Mouse (Mus musculus) thymus, adult 2 months (tissue): Measurements from ENCODE around the gene Igfbp5. TPM values are rescaled to one million over a fixed set of nuclear protein-coding genes. Genes with fewer than 3 reads are reported as not detected.

Experiments
- DNase-seq: peaks from one replicate; pipeline ENCODE4 v3.0.0; 2021
- H3K27ac ChIP-seq: fragments of 200-500 bp; 2 replicates; pipeline ENCODE4 v1.5.1; 2012; ENCODE audit warnings: low read length, control low read depth; ENCODE audit not compliant: control insufficient read depth, insufficient read depth
- H3K27me3 ChIP-seq: fragments of 200-500 bp; 2 replicates; pipeline ENCODE4 v1.6.1; 2012; ENCODE audit warnings: mild to moderate bottlenecking, low read length, moderate library complexity, mixed read lengths; ENCODE audit not compliant: control insufficient read depth, insufficient read depth
- H3K36me3 ChIP-seq: fragments of 200-500 bp; 2 replicates; pipeline ENCODE4 v1.6.1; 2012; ENCODE audit warnings: mild to moderate bottlenecking, low read length, moderate library complexity; ENCODE audit not compliant: control insufficient read depth, insufficient read depth
- H3K4me1 ChIP-seq: fragments of 200-500 bp; replicated peaks from 2 replicates; pipeline ENCODE4 v1.6.1; 2012; ENCODE audit warnings: low read length; ENCODE audit not compliant: control insufficient read depth, insufficient read depth
- H3K4me3 ChIP-seq: fragments of 200-500 bp; 2 replicates; pipeline ENCODE4 v1.5.1; 2012; ENCODE audit warnings: mild to moderate bottlenecking, low read length, control low read depth, moderate library complexity; ENCODE audit not compliant: control insufficient read depth, insufficient read depth
- CTCF ChIP-seq: fragments of 200-500 bp; IDR thresholded peaks from 2 replicates; pipeline ENCODE4 v1.5.1; 2012; ENCODE audit warnings: mild to moderate bottlenecking, control low read depth, low read length, moderate library complexity, borderline replicate concordance; ENCODE audit not compliant: control insufficient read depth, poor library complexity, insufficient read depth; ENCODE audit errors: extremely low read depth
- POLR2A ChIP-seq: fragments of 200-500 bp; IDR thresholded peaks from 2 replicates; pipeline ENCODE4 v1.6.1; 2012; ENCODE audit warnings: mild to moderate bottlenecking, low read length, control low read depth, moderate library complexity; ENCODE audit not compliant: control insufficient read depth, poor library complexity, insufficient read depth; ENCODE audit errors: extremely low read depth
- WGBS: fragments of 180-500 bp; shearing (Covaris S2); methylation state at CpG from one replicate; pipeline ENCODE4 v1.1.7; 2018; 5-methylcytosine and 5-hydroxymethylcytosine counted together
- polyA plus RNA-seq: library from polyadenylated mRNA; depleted of rRNA; stranded (reverse); fragments of >200 nt; gene quantifications from 2 replicates; pipeline ENCODE4 v1.2.3, GENCODE M21; 2012

Gene Igfbp5
- polyA plus RNA-seq, 1 experiment = 58.3 TPM

- Histone ChIP-seq H3K36me3 (no peaks in the 10 kb centered on the region), H3K27ac (no peak overlapping the region), H3K27me3 (no peaks in the 10 kb centered on the region), H3K4me3 (no peak overlapping the region), H3K4me1 (no peaks in the 10 kb centered on the region)
- TF ChIP-seq POLR2A (no peak), CTCF (no peak)
- DNase-seq = no peak
- WGBS = 92% methylated on average over 4 of the region's 4 CpGs
Measured at GRCm38 (mm10) chr1:72847849-72848380, 26.8 kb downstream of the Igfbp5 start.

GRCm38 (mm10) chr1:72844675-72845074 lies 30.0 kb downstream of the Igfbp5 start:
- Histone ChIP-seq H3K27ac (no peak overlapping the region), H3K4me1 (no peaks in the 10 kb centered on the region), H3K36me3 (no peaks in the 10 kb centered on the region), H3K4me3 (no peak overlapping the region), H3K27me3 (no peaks in the 10 kb centered on the region)
- DNase-seq = no peak
- 90% methylated on average over 6 of the region's 6 CpGs for WGBS
- TF ChIP-seq POLR2A (no peak), CTCF (no peak)

DNA sequence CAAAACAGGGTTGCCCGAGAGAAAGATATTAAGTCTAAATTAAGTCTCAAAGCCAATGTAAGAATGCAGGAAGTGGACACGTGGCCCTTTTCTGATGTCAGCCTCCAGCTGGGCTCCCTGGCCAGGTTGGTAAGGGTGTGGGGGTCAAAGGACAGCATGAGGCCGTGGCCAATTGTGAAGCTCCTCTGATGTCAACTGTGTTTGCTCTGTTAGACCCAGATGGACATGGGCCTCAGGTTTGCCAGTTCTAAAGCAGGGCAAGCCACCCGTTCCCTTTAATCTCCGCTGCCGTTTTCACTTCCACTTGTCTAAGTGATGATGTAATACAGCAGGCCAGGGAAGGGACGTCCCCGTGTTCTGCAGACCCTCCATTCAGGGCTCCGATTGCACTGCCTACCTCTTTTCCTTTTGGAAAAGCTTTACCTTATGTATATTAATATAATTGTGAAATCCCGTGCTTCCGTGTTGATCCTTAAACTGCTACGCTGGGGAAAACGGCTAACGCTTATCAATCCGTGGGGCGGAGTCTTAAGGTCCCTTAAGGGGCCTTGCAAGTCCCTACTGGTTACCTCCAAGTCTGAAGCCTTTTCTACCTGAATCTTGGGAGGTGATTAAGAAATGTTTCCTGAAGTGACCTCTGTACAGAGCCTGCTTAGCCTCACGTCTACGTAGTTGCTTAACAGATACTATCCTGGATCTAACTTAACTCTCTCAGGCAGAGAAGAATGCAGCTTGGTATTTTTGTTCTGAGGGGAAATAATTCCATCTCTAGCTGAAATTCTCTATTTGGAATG lies 31.8 kb downstream of the Igfbp5 start:
- no peak for TF ChIP-seq CTCF
- TF ChIP-seq POLR2A = no peak
- WGBS = 91% methylated on average over 18 of the region's 18 CpGs
- no peak for DNase-seq

DNA sequence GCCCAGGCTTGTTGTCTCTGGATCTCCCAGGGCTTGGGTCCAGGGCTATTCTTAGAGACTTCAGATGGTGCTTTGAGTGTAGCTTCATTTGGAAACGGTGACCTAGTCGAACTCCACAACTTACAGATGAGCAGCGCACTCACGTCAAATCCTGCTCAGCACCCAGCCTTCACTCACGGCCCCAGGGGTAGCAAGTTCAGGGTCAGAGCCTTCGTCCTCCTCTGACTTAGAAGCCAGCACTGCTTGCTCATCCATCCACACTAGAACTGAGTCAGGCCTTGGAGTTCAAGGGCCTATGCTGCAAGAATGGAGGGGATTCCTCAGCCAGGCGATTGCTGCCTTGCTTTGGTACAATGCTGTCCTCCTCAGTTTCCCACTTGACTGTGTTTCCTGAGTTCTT lies 34.9 kb downstream of the Igfbp5 start:
- Histone ChIP-seq H3K27me3 (no peaks in the 10 kb centered on the region), H3K36me3 (no peaks in the 10 kb centered on the region), H3K4me3 (no peak overlapping the region), H3K4me1 (no peaks in the 10 kb centered on the region), H3K27ac (no peak overlapping the region)
- TF ChIP-seq CTCF = no peak
- TF ChIP-seq POLR2A = no peak
- no peak for DNase-seq
- 90% methylated on average over 7 of the region's 7 CpGs for WGBS

More for the DNA sequence above, 31.8 kb downstream of the Igfbp5 start:
- no peaks in the 10 kb centered on the region for H3K4me1 ChIP-seq
- H3K27ac ChIP-seq = no peak overlapping the region
- H3K27me3 ChIP-seq = no peaks in the 10 kb centered on the region
- H3K4me3 ChIP-seq = no peak overlapping the region
- no peaks in the 10 kb centered on the region for H3K36me3 ChIP-seq

GRCm38 (mm10) chr1:72839356-72839755 lies 35.3 kb downstream of the Igfbp5 start:
- no peaks in the 10 kb centered on the region for H3K36me3 ChIP-seq
- DNase-seq = no peak
- H3K4me3 ChIP-seq = no peak overlapping the region
- no peak overlapping the region for H3K27ac ChIP-seq
- TF ChIP-seq POLR2A (no peak), CTCF (no peak)
- H3K4me1 ChIP-seq = no peaks in the 10 kb centered on the region
- H3K27me3 ChIP-seq = no peaks in the 10 kb centered on the region
- 87% methylated on average over 8 of the region's 8 CpGs for WGBS

DNA sequence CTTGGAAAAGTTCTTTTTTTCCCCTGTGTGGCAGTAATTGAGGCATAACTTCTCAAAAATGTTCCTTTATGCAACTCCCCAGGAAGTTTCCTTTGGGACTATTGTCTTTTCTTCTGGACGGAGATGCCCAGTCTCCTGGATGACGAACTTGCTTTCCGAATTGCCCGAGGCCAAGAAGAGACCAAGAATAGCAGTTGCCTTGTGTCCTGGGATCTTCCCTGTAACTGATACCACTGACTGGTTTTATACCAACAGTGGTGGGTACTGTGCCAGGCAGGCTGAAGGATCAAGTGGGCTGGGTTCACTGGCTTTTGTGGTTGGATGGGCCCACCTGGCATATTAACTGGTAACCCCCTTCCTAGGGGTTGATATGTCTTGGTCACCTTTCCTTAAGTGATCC lies 41.1 kb downstream of the Igfbp5 start:
- DNase-seq = no peak
- Histone ChIP-seq H3K4me1 (no peaks in the 10 kb centered on the region), H3K27me3 (no peaks in the 10 kb centered on the region), H3K4me3 (no peak overlapping the region), H3K36me3 (no peaks in the 10 kb centered on the region), H3K27ac (no peak overlapping the region)
- no peak for TF ChIP-seq POLR2A
- no peak for TF ChIP-seq CTCF
- 95% methylated on average over 4 of the region's 4 CpGs for WGBS

DNA sequence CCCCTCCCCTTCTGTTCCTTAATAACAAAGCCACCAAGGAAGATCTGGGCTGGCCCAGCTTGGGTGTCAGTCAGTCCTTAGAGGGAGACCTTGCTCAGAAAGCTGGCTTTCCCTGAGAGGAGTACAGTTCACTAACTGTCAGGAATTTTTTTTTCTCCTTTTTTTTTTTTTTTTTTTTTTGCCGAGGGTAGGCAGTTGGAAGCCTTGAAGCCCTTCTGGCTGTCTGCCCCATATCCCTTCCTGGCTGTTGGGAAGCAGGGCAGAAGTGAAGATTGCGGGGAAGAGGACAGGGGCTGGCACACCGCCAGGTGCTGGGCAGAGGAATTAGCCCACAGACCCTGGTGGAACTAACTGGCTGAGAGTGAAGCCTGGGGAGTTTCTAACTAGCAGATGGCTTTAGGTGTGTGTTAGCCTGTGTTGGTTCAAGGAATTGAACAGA lies 42.0 kb downstream of the Igfbp5 start:
- no peak for TF ChIP-seq POLR2A
- TF ChIP-seq CTCF = no peak
- Histone ChIP-seq H3K4me1 (no peaks in the 10 kb centered on the region), H3K36me3 (no peaks in the 10 kb centered on the region), H3K27ac (no peak overlapping the region), H3K27me3 (no peaks in the 10 kb centered on the region), H3K4me3 (no peak overlapping the region)
- WGBS = 65% methylated on average over 3 of the region's 3 CpGs
- no peak for DNase-seq
